Mouse (Mus musculus): ENCODE results near the gene Fat1.

GRCm38 (mm10) chr8:45070949-45071348 is 135.7 kb downstream of the Fat1 start:
- TF ChIP-seq POLR2A (IDR thresholded peaks at IDR 0.05; ENCODE audit: borderline replicate concordance, low read depth, low read length) (no peak), CTCF (IDR thresholded peaks at IDR 0.05; ENCODE audit: low read depth, low read length) (no peak)
